Mouse (Mus musculus) left cerebral cortex, adult 11 months (tissue): ENCODE data around the gene Bdkrb1.

Experiments used
- DNase-seq: peaks from one replicate; pipeline ENCODE4 v3.0.0; 2022; ENCODE audit warnings: low spot score

The Bdkrb1 gene

DNA sequence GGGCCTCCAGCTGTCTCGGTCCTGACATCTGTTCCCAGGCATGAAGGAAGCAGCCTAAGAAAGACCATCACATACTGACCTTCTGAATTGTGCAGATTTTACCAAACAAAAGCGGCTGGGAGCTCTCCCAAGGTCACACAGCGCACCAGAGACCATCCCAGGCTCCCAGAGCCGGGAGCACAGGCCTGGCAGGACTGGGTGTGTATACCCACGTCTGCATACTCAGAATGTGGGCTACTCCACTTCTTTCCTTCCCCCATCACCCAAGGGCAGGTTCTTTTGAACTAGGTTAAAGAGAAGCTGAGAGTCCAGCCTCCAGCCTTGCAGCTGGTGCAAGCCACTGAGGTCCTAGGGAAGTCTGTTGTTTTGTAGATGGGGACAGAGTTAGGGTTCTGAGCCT, 3.8 kb upstream of the Bdkrb1 start:
- DNase-seq: no peak

DNA sequence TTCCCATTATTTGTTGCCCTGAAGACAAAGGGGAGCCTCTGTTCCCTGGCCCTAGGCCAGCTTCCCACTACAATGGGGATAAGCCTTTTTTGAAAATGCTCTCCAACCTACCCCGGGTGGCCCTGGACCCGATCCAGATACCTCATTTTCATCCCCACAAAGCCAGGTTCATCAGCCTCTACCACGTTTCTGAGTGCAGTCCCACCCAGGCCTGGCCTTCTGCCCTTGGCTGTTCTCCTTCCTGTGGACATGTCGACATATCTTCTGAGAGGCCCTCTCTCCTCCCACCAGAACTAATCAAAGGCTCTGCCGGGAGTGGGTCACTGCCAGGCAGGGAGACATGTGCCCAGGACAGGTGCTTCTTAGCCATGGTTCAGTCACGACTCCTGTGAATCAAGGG, 1.3 kb upstream of the Bdkrb1 start:
- DNase-seq: no peak

GRCm38 (mm10) chr12:105603904-105604303, 1.0 kb downstream of the Bdkrb1 start:
- no peak for DNase-seq

DNA sequence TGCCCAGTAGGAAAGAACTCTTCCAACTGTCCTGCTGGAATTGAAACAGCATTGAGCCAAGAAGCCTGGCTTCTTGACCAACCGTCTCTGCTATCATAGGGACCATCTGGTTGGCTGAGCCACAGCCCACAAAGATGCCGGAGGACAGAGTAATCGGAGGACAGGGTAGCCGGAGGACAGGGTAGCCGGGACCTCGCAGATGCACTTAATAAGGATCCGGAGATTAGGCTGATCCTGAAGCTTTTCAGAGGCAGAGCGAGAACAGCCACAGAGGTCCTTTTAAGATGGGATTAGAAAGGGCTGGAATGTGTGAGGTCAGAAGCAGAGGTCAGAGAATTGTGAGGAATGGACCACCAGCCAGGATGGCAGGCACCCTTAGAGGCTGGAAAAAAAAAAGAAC, 2.3 kb downstream of the Bdkrb1 start:
- no peak for DNase-seq

DNA sequence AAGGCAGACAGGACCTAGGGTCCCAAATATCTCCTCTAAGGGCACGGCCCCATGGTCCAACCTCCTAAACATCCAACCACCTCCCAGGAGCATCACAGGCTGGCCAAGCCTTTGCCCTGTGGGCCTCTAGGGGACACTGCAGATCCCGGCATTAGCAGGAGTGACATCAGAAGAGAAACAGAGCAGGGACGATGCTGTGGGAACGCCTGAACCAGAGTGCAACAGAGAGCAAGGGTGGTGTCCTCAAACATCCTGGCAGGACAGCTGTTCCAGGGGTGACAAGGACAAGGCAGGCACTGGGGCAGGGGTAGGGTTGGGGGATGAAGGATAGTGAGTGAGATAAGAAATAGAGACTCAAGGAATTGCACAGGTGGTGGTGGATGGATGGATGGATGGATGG, 4.0 kb downstream of the Bdkrb1 start:
- DNase-seq: no peak

DNA sequence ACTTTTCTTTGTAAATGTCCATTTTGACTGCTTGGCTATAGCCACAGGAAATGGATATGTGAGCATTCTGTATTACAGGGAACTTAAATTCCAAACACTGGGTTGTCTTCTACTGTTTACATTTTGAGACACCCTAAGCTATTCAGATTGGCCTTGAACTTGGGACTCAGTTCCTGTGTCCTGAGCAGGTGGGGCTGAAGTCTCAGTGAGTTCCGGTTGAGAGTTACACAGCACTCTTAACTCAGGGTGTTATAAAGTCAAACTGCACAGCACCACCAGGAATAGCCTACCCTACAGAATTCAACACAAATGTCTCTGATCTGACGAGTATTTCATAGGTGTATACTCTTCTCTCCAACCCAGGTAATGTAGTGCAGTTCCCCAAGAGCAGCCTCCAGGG, 8.2 kb downstream of the Bdkrb1 start:
- DNase-seq: no peak

DNA sequence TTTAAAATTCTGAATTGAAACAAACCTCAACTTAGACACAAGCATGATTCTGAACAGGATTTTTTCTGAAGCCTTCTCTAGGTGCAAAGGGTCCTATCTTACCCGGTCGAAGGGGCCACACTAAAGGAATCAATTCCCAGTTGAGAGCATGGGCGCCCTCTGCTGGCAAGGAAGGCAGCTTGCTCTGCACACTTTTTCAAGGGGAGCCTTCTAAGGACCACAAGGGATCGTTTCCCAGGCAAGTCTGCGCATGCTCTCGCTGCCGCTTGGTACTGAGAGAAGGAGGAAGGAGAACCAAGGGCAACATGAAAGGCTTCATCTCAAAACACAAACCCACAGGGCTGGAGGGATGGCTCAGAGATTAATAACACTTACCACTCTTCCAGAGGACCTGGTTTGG, 8.9 kb downstream of the Bdkrb1 start:
- peak; percentile 41 for DNase-seq

DNA sequence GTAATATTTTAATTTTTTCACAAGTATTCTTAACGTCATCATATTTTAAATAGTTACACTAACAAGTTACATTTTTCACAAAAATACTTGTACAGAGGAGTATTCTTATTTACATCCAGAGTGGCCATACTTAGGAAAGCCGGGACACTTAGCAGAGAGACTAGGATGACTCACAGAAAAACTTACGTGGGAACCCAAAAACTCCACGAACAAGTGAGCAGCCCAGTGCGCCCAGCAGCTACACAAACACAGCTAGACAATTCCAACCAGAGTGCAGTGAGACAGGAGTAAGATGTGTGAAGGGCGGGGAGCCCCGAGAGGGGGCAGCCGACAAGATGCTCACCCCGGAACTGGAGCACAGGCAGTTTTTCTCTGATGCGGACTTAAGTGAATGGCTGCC, 10.7 kb downstream of the Bdkrb1 start:
- no peak for DNase-seq

DNA sequence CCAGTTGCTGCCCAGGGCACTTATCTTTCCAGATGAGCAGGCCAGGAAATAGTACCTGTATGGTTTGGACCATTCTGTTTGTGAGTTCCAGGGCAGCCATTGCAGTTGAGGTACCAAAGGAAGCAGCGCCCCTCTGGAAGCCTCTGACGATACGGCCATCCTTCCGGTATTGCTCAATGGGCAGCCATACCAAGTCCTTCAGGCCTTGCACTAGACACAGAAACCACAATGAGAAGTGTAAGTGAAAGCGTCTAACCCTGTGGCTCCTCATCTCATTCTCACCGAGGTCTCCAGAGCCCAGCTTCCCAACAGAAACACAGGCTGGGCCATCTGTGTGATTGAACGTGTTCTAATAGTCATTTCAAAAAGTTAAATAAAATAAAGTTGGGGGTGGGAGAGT, 19.2 kb downstream of the Bdkrb1 start:
- no peak for DNase-seq

GRCm38 (mm10) chr12:105622981-105623539, 20.2 kb downstream of the Bdkrb1 start:
- DNase-seq: no peak

GRCm38 (mm10) chr12:105625798-105626197, 22.9 kb downstream of the Bdkrb1 start:
- no peak for DNase-seq

- DNase-seq: no peak
These were observed 31.6 kb downstream of the Bdkrb1 start for GRCm38 (mm10) chr12:105634374-105635067.

DNA sequence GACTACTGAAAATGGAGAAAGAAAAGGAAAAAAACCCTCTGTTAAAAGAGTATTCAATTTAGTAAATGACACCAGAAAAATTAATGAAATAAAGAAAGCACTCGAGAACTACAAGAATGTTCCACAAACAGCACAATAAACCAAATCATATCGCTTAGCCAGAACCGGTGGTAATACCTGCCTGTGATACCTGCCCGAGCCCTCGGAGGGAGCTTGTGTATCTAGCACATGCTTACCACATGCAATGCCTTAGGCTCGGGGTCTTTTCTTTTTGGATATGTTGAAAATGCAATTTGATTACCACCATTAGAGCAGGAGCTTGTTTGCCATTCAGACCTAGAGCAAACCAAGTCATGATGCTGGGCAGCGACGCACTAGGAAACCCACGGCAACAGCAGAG, 33.7 kb downstream of the Bdkrb1 start:
- no peak for DNase-seq

DNA sequence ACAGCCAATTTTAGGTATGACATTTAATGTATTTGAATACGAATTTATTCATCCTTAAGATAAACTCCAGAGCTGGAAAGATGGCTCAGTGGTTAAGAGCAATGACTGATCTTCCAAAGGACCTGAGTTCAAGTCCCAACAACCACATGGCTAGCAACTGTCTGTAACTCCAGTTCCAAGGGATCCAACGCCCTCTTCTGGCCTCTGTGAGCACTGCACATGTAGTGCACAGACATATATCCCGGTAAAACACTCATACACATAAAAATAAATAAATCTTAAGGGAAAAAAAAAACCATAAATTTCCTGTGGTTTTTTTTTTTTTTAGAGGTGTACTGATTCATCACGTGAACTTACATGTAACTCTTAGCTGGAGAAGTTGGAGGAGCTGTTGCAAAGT, 34.7 kb downstream of the Bdkrb1 start:
- DNase-seq: no peak

- DNase-seq: no peak
These were observed 40.0 kb downstream of the Bdkrb1 start for GRCm38 (mm10) chr12:105642770-105643321.
